Mouse (Mus musculus): ENCODE measurements at regions not wholly inside any gene's neighbourhood (a gene's known extent, or its start where the extent isn't known, plus 50 kb on each side); places are given as distances from the start of the nearest gene placed in this dataset.

GRCm38 (mm10) chr6:98797778-98798177, 455.2 kb upstream of the Gm765 start:
- no peak for TF ChIP-seq CTCF (IDR thresholded peaks at IDR 0.05; ENCODE audit: low read depth)
- TF ChIP-seq EP300 (IDR thresholded peaks at IDR 0.05; ENCODE audit: low read depth): no peak

Measured in liver, postnatal 0 days (tissue).